Mouse (Mus musculus) hematopoietic stem cell, adult 5-6 weeks (primary cell): ENCODE results near the gene Tmc6. TPM values are rescaled to one million over a fixed set of nuclear protein-coding genes. Genes with fewer than 3 reads are reported as not detected.
"Not testable (repeated sequence)": the region's sequence is repeated elsewhere in the genome, so short reads cannot be mapped to it uniquely, and the experiment has no call there.

ENCODE experiments used
- ATAC-seq, 2 experiments: fragments of 125-278 bp in 1 of 2; replicated peaks in 1 of 2; 2 replicates each; pipeline ENCODE4 v1.8.0; 2016 to 2017; ENCODE audit warnings: inconsistent platforms in 2 of 2, mild to moderate bottlenecking in 2 of 2, moderate number of reproducible peaks in 2 of 2, low read depth in 1 of 2, moderate TSS enrichment in 1 of 2; ENCODE audit not compliant: low FRiP score in 2 of 2, poor library complexity in 2 of 2, severe bottlenecking in 2 of 2, insufficient read depth in 1 of 2, low TSS enrichment in 1 of 2
- total RNA-seq: library from RNA; stranded (forward); fragments of 172-1452, 232-1000 nt; gene quantifications from 2 replicates; pipeline ENCODE4 v1.2.3, GENCODE M21; 2017

Gene Tmc6
- total RNA-seq, 1 experiment from 2014 or later: 23.0 TPM

DNA sequence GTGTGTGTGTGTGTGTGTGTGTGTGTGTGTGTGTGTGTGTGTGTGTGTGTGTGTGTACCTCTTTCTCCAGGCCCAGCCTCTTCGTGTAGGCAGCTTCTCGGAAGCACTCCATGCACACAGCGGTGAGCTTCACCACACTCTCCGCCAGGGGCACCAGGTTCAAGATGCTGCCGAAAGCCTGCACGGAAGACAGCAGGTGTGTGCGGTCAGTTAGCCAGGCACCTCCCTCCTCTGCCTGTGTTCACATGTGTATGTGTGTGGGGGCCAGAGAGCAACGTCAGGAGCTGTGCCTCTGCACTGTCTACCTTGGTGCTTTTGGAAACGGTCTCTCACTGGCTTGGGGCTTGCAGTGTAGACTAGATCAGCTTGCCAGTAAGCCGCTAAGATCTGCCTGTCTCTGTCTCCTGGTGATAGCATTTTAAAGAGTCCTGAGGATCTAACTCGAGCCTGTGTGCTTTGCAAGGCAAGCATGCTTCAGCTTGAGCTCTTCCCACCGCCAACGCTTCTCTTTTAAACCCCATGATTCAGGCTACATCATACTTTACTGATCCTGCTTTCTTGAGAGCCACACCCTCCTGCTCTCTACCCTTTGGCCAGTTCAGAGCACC is 34.5 kb upstream of the Tmc6 start:
- ATAC-seq: no peak

DNA sequence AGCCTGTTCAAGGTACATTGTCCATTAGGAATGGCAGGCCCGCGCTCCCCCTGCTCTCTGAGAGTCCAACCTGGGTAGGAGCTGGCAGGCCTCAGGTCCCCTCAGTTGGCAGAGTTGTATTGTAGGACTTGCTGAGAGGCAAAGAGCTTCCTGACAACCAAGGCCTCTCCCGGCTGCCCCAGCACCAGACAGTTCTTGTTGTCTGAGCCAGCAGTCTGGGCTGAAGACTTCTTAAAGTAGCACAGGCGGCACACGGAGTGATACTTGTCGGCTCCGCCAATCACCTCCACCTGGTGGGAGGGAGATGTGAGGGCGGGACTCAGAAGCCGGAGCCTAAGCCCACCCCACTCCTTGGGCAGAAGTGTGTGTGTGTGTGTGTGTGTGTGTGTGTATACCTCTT is 33.9 kb upstream of the Tmc6 start:
- ATAC-seq: not testable (repeated sequence)

DNA sequence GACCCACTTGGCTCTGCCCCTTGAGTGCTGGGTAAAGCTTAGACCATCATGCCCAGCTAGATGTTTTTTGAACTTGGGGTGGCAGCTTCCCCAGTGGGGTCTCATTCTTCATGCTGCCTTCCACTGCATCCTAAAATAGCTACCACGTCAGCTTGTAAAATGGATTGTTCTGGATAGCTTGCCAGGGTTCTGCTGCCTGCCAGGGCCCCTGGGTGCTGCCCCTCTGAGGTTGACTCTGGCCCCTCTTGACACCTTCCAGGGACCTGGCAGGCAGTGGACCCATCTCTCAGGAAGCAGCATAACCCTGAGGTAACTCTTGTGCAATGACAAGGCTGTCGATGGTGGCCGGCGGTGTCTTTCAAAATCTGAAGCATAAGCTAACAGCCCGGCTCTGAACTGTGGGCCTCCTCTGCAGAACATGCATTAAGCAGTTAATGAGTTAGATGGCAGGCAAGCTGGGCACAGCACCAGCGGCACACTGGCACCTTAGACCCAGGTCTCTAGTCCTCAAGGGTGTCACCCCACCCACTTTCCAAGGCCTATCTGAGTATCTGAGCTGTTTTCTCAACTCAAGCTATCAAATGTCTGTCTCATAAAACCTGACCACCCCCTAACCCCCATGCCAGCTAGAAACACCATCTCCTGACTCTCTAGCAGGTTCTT is 32.8 kb upstream of the Tmc6 start:
- ATAC-seq: no peak; a peak in 1 of 4 replicates

DNA sequence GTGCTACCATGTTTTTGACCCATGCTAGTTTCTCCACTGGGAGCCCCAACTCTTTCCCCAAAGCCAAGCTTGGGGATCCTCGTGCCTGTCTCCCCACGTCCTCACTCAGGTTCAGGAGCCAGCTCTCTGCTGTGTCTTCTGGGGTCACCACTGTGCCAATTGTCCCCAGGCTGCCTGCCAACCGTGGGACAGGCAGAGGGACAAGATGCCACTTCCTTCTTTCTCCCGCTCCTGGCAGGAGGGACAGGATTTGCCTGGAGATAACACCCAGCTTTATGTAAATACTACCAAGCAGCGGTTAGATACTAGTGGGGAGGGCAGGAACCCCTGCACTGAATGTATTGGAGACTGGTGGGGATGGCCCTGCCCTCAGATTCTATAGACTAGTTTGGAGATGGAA is 31.9 kb upstream of the Tmc6 start:
- ATAC-seq: no peak

DNA sequence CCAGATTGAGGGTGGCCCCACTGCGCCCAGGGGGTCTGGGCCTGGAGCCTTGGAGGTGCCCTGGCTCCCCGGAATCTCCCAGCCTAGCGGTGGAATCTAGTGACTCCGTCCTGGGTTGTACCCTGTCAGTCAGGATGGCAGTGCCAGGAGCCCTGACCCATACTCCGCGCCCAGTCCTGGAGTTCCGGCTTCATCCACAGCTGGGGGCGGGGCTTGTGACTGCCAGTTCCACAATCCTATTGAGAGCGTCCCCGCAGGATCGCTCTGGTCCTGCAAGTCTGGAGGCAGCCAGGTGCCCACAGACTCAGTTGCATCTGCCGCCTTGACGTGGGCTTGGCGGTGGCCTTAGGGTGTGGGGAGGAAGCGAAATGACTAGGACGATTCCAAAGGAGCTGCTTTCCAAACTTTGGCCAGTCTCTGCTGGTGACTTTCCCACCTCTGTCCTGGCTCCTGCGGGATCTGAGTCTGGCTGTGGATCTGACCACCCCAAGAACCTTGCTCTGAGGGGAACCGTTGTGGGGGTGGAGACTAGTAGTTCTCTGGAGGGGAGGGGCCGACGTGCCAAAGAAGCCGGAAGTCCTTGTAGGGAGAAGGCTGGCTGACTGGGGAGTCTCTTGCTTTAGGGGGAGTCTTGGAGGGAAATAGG is 28.5 kb upstream of the Tmc6 start:
- ATAC-seq: peak; percentile 81 to 83

DNA sequence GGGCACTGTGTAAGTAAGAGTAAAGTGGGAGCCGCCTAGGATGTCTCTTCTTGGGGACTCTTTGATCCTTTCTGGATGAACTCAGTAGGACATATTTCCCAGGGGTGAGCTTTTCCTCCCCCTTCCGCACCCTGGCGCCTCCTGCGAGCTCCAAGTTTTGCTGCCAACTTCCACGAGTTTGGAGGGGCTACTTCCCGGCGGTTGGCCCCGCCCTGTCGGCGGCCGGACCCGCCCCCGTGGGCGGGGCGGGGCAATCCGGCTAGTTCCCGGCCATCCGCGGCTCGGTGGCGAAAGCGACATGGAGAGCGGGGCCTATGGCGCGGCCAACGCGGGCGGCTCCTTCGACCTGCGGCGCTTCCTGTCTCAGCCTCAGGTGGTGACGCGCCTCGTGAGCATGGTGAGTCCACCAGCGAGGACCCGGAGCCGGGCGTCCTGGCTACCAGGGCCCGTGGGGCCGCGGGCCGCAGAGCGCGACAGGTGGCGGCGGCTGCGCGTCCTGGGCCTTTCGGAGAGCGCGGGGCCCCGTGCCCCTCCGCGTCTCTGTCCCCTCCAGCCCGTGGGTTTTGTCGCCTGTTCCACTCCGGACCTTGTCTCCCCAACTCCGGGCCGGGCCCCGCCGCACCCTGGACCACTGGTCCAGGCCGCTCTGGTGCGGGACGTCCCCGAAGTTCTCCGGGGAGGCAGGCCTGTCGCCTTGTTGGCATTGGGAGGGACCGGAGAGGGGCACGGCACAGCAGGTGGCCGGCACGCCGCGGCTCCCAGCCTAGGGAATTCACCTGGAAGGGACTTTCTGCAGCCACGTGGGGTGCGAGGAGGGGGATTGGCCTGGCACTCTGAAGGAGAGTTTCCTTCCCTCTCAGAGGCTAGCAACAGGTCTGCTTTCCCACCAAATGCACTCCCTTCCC is 27.7 kb upstream of the Tmc6 start, which contains the start of the genes Gm20708 and Syngr2:
Gm20708 (plus strand) TSS at position 262 of the 905 bp plus-strand sequence.
Syngr2 (plus strand) TSS at position 262 of the 905 bp plus-strand sequence.
- peak; percentile 14 to 38; a peak in 1 of 4 replicates for ATAC-seq

DNA sequence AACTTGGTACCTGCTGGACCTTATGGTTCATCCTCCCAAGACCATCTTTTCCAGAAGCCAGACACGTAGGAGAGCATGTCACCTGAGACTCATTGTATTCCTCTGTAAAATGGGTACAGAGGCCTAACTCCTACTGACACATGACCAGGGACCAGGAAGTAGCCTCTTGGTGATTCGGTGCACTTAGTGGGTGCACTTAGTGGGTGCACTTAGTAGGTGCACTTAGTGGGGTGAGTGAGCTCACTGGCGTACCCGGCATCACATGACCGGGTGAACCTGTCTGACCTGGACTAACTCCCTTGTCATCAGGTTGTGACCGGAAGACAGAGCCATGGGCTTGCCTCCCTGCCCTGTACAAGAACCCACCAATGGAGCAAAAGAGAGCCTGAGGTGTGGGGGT is 24.8 kb upstream of the Tmc6 start:
- no peak for ATAC-seq

DNA sequence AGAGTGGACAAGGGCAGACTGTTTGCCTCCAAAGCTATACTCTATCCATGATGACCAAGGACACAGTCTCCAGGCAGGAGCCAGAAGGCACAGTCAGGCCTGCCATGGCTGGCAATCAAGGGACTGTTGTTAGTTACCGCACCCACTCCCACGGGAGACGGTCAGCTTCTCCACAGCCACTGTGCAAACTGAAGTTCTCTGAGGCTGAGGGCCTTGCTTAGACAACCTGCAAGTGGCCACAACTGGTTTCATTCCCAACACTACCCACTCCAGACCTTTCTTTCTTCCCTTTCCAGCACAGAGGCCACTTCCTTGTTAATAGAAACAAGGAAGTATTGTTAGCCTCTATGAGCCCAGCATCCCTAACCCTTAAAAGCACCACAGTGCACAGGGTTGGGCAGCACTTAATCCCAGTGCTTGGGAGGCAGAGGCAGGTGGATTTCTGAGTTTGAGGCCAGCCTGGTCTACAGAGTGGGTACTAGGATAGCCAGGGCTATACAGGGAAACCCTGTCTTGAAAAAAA is 21.2 kb upstream of the Tmc6 start:
- no peak for ATAC-seq

DNA sequence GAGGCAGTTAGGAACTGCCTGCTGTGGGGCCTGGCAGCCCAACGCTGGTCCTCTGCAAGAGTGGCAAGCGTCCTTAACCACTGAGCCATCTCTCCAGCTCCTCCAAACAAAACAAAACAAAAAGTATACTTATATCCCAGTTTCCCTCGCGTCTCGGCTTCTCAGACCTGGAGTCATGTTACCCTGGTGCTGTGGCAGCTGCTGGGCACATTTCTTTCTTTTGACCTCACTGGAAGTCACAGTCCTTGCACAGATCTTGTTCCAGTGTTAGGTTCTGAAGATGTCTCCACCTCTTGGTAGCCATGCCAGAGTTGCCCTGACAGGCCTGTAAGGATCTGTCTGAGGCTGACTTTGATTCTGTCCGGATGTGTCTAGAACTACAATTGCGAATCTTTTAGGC is 19.7 kb upstream of the Tmc6 start:
- ATAC-seq: no peak

DNA sequence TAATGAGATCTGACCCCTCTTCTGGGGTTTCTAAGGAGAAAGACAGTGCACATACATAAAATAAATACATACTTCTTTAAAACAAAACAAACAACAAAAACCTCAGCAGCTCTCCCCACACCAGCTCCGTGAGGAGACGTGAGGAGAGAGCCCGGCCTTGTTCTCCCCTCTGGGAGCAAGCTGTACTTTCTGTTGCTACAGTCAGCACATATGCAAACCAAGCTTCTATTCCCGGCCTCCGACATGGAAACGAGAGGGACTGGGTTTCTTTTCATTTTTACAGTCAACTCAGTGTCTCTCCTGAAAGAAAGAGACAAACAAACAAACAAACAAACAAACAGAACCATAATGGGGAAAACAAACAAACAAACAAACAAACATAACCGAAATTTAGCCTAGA is 18.0 kb upstream of the Tmc6 start:
- ATAC-seq: no peak

DNA sequence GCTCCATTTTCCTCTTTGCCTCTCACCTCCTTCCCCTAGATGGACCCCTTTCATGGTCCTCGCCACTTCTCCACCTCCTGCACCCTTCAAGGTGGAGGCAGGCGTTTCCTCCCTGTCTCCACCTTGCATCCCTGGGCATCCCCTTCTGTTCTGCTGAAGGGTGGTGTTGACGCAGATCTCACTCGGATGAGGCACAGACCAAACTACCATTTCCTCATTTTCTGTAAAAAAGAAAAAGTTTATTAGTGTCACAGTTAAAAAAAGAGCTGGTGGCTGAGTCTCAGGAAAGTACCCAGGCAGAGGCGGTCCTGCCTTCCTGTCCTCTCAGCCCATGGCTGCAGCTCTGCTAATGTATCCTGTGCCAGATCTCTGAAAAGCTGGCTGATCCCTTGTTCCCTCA is 17.2 kb upstream of the Tmc6 start:
- peak; percentile 63 to 70 for ATAC-seq

DNA sequence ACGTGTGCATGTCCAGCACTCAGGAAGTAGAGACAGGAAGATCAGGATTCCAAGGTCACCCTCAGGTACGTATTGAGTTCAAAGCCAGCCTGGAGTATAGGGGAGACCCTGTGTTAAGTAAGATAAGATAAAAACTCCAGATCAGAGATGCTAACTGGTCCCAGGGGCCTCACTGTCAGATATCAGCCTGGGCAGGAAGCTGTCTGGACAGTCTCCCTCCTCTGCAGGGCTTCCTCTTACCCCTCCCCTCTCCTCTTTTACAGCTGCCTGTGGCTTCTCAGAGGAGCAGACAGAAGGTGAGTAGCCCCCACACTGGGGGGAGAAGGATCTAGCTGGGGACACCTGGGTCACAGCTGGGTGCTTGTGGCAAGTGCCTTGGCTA is 16.2 kb upstream of the Tmc6 start:
- peak; percentile 40 to 43; a peak in 2 of 4 replicates for ATAC-seq

DNA sequence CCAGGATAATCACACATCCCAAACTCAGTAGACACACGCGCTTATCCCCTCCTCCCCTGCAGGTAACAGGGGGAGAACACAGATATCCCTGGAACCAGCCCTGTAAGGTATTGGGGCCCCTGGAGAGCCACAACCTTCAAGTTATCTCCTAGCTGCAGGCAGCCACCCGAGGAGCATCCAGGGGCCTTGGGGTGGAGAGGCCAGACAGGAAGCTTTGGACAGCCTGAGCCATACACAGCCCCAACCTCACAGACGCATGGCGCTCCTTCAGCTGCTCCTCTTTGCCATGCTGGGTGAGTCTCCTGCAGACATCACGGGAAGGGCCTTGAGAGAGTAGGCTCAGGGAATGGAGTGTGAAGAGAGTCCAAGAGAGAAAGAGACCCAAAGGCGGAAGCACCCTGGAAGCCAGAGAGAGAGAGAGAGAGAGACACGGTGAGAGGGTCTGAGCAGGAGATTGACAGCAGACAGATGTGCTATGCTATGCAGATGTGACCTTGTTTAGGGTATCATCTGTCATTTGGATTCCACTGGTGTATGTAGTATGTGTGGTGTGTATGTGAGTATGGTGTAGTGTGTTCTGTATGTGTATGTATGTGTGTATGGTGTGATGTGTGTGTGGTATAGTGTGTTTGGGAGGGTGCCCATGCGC is 15.6 kb upstream of the Tmc6 start, which contains the start of gene 6030468B19Rik:
6030468B19Rik (plus strand) TSS at position 150 of the 649 bp plus-strand sequence.
- ATAC-seq: peak in 1 of 2 experiments; percentile 4; a peak in 1 of 4 replicates

DNA sequence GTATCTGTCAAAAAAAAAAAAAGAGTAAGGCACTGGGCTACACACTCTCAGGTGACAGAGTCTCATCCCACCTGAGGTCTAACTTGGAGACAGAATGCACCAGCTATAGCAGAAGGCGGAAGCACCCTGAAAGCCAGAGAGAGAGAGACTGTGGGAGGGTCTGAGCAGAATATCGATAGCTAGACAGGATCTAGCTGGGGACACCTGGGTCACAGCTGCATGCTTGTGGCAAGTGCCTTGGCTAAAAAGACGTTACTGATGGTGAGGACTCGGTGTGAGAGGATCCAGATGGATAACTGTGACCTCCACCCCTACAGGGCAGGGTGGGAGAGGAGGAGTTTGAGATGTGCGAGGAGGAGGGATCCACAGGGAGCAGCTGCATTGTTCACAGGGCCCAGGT is 15.0 kb upstream of the Tmc6 start:
- no peak for ATAC-seq

DNA sequence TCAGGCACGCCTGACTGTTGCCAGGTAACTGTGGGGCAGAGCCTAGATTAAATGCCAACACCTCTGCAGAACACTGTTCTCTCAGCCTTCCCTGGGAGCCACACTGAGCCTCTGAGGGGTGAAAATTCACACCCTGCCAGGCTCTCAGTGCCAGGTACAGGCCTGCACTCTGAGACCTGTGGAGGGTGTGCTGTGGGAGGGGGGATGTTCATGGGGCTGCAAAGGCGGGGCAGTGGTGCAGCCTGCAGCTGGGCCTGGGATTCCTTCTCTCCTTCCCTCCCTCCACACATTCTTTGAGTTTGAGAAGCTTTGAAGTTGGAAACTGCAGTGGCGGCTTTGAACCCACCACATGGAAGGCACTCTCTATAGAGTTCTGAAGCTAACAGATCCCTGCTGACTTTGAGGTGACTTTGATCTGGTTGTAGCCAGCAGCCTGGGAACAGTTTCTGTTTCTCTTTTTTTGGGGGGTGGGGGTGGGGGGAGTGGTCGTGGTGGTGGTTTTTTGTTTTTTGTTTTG is 12.1 kb upstream of the Tmc6 start:
- no peak for ATAC-seq

DNA sequence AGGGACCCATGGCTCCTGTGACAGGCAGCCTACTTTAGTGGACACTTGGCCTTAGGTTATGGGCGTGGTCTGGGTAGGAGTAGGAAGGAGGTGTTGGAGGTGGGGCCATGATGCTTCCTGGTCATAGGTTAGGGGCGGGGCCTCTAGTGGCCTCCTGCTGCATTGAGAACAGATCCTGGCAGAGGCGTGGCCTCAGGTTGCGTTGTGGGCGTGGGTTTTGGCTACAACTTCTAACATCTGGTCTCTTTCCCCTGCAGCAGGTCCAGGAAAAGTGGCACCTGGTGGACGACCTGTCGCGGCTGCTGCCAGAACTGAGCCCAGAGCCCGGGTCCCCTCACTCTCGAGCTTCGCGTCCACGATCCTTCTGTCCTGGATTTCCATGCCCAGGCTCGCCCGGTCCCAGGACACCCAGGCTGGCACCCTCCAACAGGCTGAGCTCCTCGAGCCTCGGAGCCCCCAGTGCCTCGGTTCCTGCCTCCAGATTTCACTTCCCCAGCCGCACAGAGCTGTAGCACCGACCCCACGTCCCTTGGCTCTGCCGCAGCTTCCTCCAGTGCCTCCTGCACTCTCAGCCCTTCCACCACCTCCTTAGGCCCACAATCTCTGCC is 10.4 kb upstream of the Tmc6 start:
- peak; percentile 66 to 85 for ATAC-seq
